Mouse (Mus musculus) neutrophil, adult 5-6 weeks (primary cell): ENCODE results near the gene Cers2. TPM values are rescaled to one million over a fixed set of nuclear protein-coding genes. Genes with fewer than 3 reads are reported as not detected.
"Not testable (repeated sequence)": the region's sequence is repeated elsewhere in the genome, so short reads cannot be mapped to it uniquely, and the experiment has no call there.

ENCODE experiments used
- ATAC-seq: fragments of 151-379, 151-347 bp; 2 replicates; pipeline ENCODE4 v1.8.0; 2017; ENCODE audit warnings: mild to moderate bottlenecking, moderate TSS enrichment; ENCODE audit not compliant: insufficient number of reproducible peaks, poor library complexity, low FRiP score, severe bottlenecking; ENCODE audit errors: extremely low read depth
- total RNA-seq: library from RNA; stranded (forward); fragments of 200-1000 nt; gene quantifications from 2 replicates; pipeline ENCODE4 v1.2.3, GENCODE M21; 2017

The Cers2 gene
- total RNA-seq, 1 experiment from 2014 or later, result 162 TPM

DNA sequence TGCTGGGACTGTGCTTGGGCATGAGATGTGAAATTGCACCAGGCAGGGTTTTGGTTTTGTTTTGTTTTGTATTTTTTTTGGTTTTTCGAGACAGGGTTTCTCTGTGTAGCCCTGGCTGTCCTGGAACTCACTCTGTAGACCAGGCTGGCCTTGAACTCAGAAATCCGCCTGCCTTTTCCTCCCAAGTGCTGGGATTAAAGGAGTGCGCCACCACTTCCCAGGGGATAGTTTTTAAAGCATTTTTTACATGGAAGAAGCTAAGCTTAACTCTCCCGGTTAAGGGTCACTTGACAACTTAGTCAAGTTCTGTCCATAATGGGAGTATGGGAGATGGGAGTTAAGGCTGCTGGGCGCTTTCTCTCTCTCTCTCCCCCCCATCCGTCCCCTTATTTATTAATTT, 516 bp upstream of the Cers2 start:
- no peak for ATAC-seq

DNA sequence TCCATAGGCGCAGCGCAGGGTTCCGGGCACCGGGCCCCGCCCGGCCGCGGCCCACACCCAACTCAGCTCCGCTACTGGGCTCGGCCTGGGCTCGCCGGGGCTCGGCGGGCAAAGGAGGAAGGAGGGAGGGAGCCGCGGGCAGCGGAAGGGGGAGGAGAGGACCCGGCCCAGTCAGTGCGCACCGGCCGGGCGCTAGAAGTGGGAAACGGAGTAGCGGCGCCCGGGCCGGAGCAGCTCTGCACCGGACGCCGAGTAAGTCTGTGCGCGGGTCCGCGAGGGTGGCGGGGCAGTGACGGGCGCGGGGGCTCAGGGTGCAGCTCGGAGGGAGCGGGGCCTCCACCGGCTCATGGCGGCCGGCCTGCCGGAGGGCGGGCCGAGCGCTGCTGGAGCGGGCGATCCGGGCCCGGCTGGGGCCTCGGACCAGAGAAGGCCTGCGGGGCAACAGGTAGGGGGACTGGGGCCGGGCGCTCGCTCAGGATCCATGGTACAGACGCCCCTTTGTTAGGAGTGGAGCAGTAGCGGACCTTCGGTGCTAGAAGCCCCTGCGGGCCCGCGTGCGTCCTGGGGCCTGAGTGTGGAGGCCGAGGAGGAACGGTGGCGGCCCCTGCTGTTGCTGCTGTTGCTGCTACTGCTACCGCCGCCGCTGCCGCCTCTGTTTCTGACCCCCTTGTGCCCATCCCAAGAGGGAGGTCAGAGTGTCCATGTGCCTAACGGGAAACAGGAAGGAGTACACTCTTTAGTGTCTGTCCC, 678 bp downstream of the Cers2 start:
- peak; percentile 75 for ATAC-seq

DNA sequence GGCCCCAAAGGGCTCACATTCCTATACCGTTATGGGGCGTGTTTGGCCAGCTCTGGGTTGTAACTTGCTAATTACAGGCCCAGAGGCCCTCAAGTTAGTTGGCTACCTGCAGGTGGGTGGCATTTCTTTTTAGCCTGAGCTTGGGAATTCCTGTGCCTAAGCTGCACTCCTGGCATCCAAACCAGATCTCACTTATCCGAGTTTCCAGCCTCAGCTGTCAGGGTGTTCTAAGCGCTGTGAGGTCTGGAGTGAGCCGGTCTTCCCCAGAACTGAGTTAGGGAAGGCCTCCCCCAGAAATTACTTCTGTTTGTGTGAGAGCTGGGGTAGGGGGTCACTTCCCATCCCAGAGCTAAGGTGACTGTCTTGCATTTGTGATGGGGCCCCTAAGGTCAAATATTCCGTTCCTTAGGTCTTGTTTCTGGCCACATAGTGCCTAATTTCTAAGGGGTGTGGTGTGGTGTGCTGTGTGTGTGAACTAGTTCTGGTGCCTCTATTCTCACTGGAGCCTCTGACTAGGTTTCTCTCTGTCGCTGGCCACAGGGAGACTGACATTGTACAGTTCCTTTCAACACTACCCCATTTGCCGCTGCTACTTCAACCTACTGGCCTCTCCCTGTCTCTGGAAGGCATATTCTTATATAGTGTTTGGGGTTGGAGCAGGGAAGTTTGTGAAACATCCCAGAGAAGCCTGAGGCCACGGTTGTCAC, 1.4 kb downstream of the Cers2 start:
- ATAC-seq, result no peak

DNA sequence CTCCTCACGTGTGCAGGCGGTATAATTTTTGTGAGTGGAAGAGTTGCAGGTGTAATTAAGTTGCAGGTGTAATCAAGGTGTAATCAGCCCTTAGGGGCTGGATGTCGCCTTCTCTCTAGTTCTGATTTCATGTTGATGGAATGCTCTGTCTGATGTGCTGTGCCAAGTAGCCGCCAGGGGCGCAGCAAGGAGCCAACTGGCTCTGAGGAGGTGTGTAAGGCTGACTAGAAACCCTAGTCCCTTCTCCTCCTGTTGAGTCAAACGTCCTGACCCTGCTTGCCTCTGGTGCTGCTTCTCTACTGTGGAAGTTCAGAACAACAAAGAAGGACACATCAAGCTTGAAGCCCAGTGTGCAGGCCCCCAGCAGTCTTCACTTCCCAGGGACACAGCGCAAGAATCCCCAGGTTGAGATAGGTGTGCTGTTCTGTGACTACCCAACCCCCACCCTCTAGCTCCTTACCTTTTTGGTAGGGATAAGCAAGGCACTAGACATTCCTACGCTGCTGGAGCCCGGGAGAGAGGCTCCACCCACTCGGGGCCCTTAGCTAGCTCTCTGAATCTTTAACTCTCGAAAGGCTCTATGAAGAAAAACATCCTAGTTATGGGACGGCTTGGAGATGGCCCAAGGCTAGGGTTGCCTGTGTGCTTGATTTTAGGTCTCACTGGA, 3.0 kb downstream of the Cers2 start:
- ATAC-seq, result peak; percentile 39

DNA sequence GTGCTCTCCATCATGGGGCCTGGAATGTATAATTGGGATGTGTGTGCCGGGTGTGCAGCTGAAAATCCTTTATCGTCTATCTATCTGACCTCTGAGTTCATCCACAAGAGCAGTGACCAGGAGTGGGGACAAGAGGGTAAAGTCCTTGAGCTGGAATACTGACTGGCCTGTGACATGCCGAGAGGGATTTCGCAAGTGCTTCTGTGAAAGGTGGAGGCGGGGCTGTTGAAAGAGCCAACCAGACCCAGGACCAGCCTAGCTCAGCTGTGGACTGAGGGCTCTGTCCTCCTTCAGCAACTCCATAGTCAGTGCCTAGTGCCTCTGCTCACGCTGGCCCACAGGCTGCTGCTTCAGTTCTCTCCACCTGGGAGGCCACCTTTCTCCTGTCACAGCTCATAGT, 4.0 kb downstream of the Cers2 start:
- 0 out of 2 replicates have a peak, but pooled peaks have one; percentile 18 for ATAC-seq

DNA sequence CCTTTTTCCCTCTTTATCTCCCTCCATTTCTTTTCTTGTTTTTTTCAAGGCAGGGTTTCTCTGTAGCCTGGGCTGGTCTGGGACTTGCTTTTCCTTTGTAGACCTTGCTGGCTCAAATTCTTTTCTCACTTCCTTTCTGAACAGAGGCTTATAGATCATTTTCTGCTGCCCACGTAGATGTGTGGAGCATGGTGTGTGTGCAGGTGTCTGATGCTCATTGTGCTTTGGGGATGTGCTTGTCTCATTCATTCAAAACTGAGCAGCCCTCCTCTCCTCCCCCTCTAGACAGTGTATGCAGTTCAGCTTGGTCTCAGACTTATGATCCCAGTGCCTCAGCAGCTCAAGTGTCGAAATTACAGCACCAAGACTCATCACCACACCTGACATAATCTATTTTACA, 4.5 kb downstream of the Cers2 start:
- ATAC-seq, result no peak

DNA sequence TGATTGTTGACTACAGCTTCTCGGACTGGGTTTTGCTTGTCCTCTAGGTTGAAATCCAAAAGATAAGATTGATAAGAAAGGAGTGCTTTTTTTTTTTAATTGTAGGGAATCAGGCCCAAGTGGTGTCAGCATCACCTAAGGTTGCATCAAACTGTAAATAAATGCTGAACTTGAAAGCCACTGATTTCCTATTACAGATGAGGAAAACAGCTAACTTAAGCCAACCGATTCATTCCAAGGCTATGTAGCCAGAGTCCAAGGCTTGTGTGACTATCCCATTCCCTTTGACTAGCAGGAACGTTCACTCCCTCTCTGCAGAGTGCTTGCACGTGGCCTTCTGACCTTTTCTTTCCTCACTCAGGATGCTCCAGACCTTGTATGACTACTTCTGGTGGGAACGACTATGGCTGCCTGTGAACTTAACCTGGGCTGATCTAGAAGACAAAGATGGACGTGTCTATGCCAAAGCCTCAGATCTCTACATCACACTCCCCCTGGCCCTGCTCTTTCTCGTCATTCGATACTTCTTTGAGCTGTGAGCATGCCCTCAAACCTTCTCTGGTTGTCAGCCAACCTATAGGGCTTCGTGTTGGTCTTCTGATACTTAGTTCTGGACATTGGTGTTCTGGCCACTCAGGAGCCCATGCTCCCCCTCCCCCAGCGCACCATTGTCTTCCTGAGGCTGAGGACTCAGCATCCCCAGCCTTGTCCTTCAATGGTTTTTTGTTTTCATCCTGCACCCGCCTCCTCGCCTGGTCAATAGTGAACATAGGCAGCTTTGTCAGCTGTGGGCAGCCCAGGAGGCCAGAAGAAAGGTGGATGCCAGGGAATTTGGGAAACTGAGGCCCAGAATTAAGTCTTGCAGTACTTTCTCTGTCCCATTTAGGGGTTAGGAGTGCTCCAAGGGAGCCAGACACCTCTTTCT, 5.4 kb downstream of the Cers2 start:
- no peak for ATAC-seq

DNA sequence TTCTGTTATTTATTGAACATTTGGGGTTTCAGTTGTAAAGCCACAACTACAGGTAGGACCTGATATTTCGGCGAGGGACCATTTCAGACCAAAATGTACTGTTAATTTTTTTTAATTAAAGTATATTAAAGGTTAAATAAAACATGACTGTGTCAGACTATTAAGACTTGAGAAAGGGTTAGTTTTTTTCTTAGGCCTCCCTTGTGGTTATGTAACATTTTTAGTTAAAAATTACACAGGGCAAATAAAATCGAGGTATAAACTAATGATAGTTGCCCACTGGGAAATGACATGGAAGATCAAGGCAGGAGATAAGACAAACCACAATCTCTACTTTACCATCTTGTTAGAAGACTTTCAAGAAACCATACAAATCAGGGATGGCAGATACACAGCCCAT, 8.8 kb downstream of the Cers2 start:
- ATAC-seq, result no peak

DNA sequence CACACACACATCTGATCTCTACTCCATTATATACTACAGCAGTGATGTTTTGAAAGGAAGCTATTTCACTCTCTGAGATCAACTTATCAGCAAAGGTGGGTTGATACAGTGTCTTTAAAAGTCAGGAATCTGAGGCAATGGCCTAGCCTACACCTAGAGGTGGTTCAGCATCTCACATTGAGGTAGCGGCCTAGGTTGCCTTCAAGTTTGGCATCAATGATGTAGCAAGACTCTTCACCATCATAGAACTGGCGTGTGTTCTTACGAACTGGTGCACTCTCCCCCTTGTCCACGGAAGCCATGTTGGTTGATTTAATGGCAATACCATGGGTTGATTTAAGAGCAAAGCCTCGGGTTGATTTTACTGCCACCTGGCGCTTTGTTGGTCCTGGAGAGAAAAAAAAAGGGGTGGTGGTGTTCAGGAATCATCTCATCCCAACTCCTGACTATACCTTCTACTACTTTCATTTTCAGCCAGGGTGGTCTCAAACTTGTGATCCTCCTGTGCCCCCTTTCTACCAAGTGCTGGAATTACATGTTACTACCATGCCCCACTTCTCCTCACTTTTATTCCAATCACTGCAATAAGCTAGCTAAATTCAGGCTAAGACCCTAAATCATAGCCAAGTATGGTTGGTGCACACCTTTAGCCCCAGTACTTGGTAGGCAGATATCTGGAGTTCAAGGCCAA, 10.0 kb downstream of the Cers2 start:
- no peak for ATAC-seq

DNA sequence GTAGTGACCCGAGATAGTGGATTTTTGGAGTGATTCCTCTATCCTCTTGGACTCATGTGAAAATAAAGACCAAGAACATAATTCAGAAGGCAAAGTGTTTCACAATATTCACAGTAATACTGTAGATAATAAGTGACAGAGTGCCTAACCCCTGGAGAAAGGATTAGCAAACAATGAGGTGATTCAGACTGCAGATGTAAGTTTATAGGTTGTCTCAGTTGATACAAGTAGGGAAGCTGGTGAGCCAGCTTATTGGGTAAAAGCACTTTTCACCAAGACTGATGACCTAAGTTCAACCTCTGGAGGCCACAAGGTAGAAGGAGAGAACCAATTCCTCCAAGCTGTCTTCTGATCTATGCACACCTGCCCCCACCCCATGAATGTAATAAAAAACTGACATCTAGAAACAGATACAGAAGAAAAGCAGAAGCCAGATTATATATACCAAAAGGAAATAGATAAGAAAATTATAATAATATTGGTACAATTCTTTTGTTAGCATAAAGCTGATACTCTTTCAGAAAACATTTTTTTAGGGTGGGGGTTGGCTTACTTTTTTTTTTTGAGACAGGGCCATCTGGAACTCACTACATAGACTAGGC, 14.3 kb downstream of the Cers2 start:
- no peak for ATAC-seq

DNA sequence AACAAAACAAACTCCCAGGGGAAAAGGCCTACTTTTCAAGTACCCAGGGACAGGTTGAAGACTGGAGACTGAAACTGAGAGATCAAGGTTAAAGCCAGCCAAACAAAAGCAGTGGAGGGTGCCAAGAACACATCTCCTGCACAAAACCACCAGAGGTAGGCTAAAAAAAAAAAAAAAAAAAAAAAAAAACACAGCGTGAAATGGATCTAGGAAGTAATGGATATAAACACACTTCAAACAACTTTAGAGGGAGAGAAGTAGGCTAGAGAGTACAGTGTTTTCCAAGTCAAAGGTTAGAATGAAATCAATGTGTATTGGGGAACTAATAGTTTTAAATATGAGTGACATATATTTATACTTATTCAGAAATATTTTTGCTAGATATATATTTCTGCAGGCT, 16.9 kb downstream of the Cers2 start:
- no peak for ATAC-seq

DNA sequence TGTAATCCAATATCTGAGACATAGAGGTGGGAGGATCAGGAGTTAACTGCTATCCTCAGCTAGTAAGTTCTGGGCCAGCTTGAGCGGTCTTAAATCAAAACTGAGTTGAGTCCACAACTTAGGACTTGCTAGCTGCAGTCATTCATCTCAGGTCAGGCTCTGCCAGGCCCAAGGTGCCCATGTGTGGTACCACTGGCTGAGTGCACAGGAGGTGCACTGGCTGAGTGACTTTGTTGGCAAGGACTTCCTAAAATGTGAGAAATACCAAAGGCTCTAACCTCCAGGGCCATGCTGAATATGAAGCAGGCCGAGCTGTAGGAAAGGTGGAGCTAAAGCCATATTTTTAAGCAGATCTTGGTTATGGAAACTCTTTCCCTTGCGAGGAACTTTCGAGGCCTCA, 22.8 kb downstream of the Cers2 start:
- no peak for ATAC-seq

DNA sequence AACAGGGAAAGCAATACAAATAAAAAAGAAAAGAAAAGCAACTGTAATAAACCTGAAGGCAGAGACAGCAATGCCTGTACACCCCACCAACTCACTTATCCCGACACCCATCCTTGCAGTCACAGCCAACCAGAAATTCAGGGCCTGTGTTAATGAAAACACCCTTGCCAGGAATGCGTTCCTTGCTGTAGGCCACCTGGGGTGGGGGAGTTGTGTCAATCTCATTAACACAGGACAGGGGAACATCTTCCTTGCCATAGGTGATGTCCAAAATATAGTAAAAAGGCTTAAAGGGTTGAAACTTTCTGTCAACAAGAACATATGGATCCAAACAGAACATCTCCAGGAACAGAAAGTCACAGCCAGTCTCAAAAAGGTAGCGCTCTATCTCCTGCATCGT, 23.7 kb downstream of the Cers2 start:
- no peak for ATAC-seq

DNA sequence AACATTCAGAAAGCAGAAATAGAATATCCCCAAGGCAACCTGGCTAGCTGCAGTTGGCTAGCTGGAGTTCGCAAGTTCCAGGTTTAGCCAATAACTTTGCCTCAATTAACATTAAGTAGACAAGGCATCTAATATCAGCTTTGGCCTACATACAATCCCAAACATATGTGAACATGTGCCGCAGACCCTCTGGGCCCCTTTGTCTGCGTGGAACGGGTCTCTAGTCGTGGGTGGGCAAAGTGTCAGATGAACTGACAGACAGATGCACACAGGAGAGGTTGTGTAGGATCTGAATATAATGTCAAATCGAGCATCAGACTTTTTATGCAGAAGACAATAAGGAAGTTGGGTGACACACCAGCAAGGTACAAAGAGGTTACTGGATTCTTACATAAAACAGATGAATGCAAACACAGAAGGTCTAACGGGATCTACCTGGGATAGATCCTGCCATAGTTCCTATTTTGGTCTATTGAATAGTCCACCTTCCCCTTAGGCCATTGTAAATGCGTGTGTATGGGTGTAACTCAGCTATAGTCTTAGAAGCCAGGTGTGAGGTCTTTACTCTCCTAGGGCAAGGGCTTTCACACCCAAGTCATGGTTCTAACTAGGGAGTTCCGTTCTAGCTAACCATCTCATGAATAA, 28.9 kb downstream of the Cers2 start:
- not testable (repeated sequence) for ATAC-seq

DNA sequence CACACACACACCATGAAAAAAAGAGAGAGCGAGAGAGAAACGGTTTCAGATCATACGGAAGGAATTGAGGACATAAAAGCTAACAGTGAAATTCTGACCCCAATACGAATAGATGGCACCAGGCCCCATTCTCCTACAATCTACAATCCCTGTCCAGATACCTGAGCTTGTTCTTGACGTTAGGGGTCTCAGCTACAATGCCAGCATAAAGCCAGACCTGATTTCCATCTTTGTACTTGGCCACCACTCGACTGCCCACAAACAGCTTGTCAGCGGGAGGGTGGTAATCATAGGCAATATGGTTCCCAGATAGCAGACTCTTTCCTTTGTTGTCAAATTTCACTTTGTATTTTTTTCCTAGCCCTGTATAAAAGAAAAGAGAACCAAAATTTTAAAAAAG, 31.9 kb downstream of the Cers2 start:
- no peak for ATAC-seq

DNA sequence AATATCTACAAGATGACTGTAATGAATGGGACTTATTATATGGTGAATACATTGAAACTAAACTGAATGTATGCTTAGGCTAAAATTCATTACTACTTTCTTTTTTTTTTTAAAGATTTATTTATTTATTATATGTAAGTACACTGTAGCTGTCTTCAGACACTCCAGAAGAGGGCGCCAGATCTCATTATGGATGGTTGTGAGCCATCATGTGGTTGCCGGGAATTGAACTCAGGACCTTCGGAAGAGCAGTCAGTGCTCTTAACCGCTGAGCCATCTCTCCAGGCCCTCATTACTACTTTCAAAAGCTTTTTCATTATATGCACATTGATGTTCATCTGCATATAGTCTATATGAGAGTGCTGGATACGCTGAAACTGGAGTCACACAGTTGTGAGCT, 33.8 kb downstream of the Cers2 start:
- not testable (repeated sequence) for ATAC-seq

DNA sequence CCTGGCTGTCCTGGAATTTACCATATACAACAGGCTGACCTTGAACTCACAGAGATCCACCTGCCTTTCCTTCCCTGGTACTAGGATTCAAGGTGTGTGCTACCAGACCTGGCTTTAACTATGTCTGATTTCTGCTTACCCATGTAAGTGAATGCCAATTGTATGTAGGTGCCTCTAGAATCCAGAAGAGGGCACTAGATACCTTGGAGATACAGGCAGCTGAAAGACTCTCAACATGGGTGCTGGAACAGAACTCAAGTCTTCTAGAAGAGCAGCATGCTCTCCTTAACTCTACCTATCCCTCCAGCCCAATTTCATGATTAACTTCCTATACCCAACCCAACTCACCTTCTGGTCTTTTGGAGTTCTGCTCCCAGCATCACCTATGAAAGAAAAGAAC, 34.9 kb downstream of the Cers2 start:
- peak; percentile 85 for ATAC-seq
